Mouse (Mus musculus): Measurements from ENCODE around the gene Kcnj2.

Kcnj2 gene

GRCm38 (mm10) chr11:111092967-111093366 lies 27.0 kb downstream of the Kcnj2 start:
- DNase-seq: no peak

DNA sequence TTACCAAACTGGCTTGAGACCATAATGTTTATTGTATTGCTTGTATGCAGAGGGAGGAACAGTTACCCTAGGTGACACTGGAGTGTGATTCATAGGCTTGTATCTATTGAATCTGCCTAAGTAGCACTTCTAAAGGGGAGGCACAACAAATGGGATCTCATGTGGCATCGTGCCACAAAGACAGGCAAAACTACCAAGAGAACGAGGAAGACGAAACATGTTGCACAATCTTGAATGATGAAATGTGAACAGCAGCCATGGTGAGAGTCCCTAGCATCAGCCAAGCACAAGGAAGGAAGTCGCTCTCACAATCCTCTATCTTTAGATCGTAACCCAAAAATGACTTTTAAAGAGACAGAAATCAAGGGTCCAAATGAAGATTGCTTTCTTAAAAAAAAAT lies 30.6 kb downstream of the Kcnj2 start:
- peak; percentile 3 to 5 for DNase-seq

DNA sequence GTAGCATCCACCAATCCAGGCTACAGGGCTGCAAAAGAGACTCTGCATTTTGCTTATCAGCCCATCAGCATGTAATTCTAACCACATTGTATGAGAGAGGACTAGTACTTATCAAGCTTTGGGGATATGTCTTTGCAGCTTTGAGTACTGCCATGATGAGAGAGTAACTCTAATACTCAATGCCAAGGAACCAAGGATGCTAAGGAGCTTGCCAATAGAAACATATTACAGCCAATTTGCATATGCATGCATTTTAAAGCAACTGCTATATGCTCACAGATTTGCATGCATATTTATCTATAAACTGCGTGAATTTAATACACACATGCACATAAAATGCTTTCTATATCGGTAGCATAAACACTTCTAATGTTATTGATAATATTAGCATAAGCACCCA lies 34.2 kb downstream of the Kcnj2 start:
- DNase-seq: no peak

- no peak for DNase-seq
These were observed 34.7 kb downstream of the Kcnj2 start for GRCm38 (mm10) chr11:111100651-111101050.

DNA sequence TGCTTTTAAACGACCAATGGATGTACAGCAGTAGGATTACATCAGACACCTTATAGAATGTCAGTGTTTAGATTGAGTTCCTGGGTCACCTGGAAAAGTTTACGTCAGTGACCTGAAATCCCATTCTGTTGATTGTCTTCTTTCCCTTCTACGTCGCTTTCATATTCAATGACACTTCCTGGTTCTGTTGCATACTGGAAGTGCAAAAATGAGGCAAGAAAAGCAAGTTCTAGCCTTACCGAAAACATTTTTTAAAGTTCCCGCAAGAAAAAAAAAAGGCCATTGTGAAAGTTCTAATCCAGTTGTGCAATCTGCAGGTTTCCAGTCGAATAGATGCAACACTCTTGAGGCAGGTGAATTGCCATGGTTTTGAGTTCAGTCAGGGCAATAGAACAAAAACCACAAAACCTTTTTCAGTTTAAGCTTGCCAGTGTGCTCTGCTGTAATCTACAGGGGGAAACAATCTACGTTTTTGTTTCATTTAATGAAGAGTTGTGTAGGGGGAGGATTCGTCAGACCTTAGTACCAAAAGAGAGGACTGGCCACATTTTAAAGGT lies 35.7 kb downstream of the Kcnj2 start:
- DNase-seq: no peak

DNA sequence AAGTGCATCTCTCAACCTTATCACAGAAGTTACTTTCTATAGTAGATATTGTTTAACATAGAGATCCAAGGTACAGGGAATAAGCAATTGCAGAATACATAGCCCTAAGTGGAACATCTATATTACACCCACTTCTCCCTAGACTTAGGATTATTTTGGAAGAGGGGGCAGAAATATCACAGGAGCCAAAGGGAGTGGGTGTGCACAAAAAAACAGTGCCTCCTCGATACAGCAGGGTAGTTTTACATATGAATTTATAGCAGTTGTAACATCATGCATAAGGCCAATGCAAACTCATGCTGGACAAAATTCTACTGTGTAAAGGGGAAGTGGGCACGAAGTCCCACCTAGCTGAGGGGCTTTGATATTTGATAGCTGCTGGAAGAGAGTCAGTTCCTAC lies 38.5 kb downstream of the Kcnj2 start:
- DNase-seq: no peak

DNA sequence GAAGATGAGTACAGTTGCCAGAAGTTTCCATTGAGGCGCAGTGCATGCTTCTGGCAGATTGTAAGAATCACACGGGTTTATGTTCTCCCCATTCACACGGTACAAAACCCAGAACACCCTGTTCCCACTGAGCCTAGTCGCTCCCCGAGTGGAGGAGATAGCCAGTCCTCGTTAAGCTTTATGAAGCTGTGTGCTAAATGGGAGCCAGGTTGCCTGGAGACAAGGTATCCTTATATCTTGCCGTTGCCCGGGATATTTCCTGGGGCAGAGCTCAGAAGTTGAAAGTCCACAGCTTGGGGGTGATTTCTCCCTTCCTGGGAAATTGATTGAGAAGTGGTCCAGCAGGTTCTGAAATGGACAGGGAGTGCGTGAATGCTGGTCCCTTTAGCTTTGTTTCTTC lies 42.2 kb downstream of the Kcnj2 start:
- no peak for DNase-seq

GRCm38 (mm10) chr11:111121514-111121913 lies 55.5 kb downstream of the Kcnj2 start:
- no peak for DNase-seq

GRCm38 (mm10) chr11:111123324-111123723 lies 57.4 kb downstream of the Kcnj2 start:
- peak; percentile 48 to 55 for DNase-seq

GRCm38 (mm10) chr11:111125963-111126362 lies 60.0 kb downstream of the Kcnj2 start:
- no peak for DNase-seq

Measured in kidney, postnatal 36 days (tissue).